11 mouse cellular contexts compared by ENCODE assay signal in the genomic region with DNA sequence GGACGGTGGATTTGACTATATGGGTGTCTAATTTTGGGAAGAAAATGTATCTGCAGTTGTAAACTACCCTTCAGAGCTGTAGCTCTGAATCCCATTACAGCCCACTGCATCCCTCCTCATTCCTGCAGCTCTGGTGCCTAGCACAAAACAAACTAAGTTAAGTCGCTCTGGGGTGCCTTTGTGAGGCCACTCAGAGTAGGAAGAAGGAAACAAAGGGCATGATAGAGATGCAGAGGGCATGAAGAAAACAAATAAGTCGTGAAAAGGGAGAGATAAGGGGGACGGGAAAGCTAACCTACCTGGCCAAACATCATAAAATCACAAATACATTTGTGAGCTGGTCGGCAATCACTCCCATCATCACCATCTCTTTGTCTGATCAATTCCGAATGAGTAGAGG. TPM values are rescaled to one million over a fixed set of nuclear protein-coding genes. Genes with fewer than 3 reads are reported as not detected.
DNase-seq lines count a peak whose midpoint lies in the region; ATAC-seq and TF ChIP-seq lines count a peak whose summit lies in the region.
"Had no signal": no experiment of that assay in that cellular context is flagged by ENCODE, and none has a peak within 500 bp of the region (broad histone marks: within the 10 kb centered on the region; RNA-seq: fewer than 3 reads in every experiment).

No protein-coding gene starts in this region.

- peaks cover 54% of the 10 kb centered on the region for H3K27me3 ChIP-seq in hindbrain, embryonic 14.5 days (ENCODE audit: control insufficient read depth, insufficient read depth, low read length)
- peaks cover 9% of the 10 kb centered on the region; the same call in 1 of the 2 replicates for H3K27me3 ChIP-seq in midbrain, postnatal 0 days (ENCODE audit: insufficient read depth, low read length)
- H3K27me3 ChIP-seq: limb, embryonic 15.5 days had no signal

- no peaks in the 10 kb centered on the region for H3K36me3 ChIP-seq in hindbrain, embryonic 14.5 days (replicated peaks; ENCODE audit: control insufficient read depth, insufficient read depth)
- H3K36me3 ChIP-seq in midbrain, postnatal 0 days (ENCODE audit: insufficient read depth, low read length) = no peaks in the 10 kb centered on the region
- H3K36me3 ChIP-seq: limb, embryonic 15.5 days had no signal

- intact Hi-C loops in gastrocnemius, adult 2 months (cut with DNase I) = loop anchor here (2.0 to 10.0 kb wide), 2 partner anchors 94 to 272 kb away; no protein-coding TSS in a partner anchor

- H3K4me2 ChIP-seq in hindbrain, embryonic 14.5 days (replicated peaks) = peak overlapping the region; percentile 76
- peak overlapping the region; percentile 72 for H3K4me2 ChIP-seq in midbrain, postnatal 0 days (ENCODE audit: low read depth, low read length, poor library complexity, severe bottlenecking)

- TF ChIP-seq CTCF in cortical plate, adult 2 months (IDR thresholded peaks at IDR 0.05; ENCODE audit: extremely low read depth, insufficient read depth, low read length) = no peak
- TF ChIP-seq CTCF in midbrain, postnatal 0 days (IDR thresholded peaks at IDR 0.05) = no peak
- no peak for TF ChIP-seq CTCF in gastrocnemius, adult 2 months (IDR thresholded peaks at IDR 0.05)

- peak overlapping the region; percentile 96 for H3K9ac ChIP-seq in hindbrain, embryonic 14.5 days
- H3K9ac ChIP-seq in midbrain, postnatal 0 days (replicated peaks; ENCODE audit: low read length, poor library complexity, severe bottlenecking) = peak overlapping the region; percentile 83

- H3K27ac ChIP-seq in cortical plate, adult 2 months (ENCODE audit: insufficient read depth, low read length) = no peak overlapping the region
- peak overlapping the region; percentile 98 for H3K27ac ChIP-seq in hindbrain, embryonic 14.5 days
- H3K27ac ChIP-seq in midbrain, postnatal 0 days (ENCODE audit: low read depth, low read length) = peak overlapping the region; percentile 96
- H3K27ac ChIP-seq in gastrocnemius, adult 2 months = no peak overlapping the region
- H3K27ac ChIP-seq: stomach, postnatal 0 days had no signal

- H3K4me3 ChIP-seq in cortical plate, adult 2 months (ENCODE audit: insufficient read depth, low read length) = peak overlapping the region; percentile 76; the same call in 1 of the 2 replicates
- H3K4me3 ChIP-seq in hindbrain, embryonic 14.5 days (replicated peaks; ENCODE audit: low read length) = peak overlapping the region; percentile 72
- peak overlapping the region; percentile 69 for H3K4me3 ChIP-seq in midbrain, postnatal 0 days (ENCODE audit: low read depth, low read length)
- H3K4me3 ChIP-seq in gastrocnemius, adult 2 months = no peak overlapping the region

- ATAC-seq in hindbrain, embryonic 14.5 days (ENCODE audit: low FRiP score) = no peak
- ATAC-seq in midbrain, postnatal 0 days (ENCODE audit: low FRiP score) = no peak
- ATAC-seq in granulocyte monocyte progenitor cell, adult 5-6 weeks (replicated peaks; ENCODE audit: poor library complexity, severe bottlenecking) = no peak
- ATAC-seq: activated CD4-positive, CD25-positive, alpha-beta regulatory T cell, adult 4 months had no signal

- no peaks in the 10 kb centered on the region for H3K9me3 ChIP-seq in hindbrain, embryonic 14.5 days (ENCODE audit: control insufficient read depth, low read length)
- no peaks in the 10 kb centered on the region for H3K9me3 ChIP-seq in midbrain, postnatal 0 days (ENCODE audit: low read length)
- H3K9me3 ChIP-seq: limb, embryonic 15.5 days had no signal

- no peak for TF ChIP-seq POLR2A in cortical plate, adult 2 months (IDR thresholded peaks at IDR 0.05; ENCODE audit: extremely low read depth, insufficient read depth, low read length)

- peak; percentile 20 to 29 for DNase-seq in cerebellum, postnatal 10 days
- no peak for DNase-seq in cerebellum, adult 11-12 months
- no peak for DNase-seq in hindbrain, embryonic 14.5 days (ENCODE audit: low spot score)
- no peak for DNase-seq in midbrain, postnatal 0 days (ENCODE audit: low spot score)
- DNase-seq in left cerebral cortex, adult 11 months (ENCODE audit: low spot score) = no peak
- DNase-seq in gastrocnemius, adult 2 months = no peak

- no peaks in the 10 kb centered on the region; the same call in 1 of the 2 replicates for H3K4me1 ChIP-seq in cortical plate, adult 2 months (ENCODE audit: control insufficient read depth, insufficient read depth, low read length)
- H3K4me1 ChIP-seq in hindbrain, embryonic 14.5 days (replicated peaks; ENCODE audit: control insufficient read depth, insufficient read depth, low read length) = 0 out of 2 replicates have a peak, but pooled peaks cover 11% of the 10 kb centered on the region
- no peaks in the 10 kb centered on the region for H3K4me1 ChIP-seq in midbrain, postnatal 0 days (ENCODE audit: insufficient read depth, low read length)

- WGBS in hindbrain, embryonic 14.5 days = 8% methylated on average over 6 of the region's 6 CpGs
- 5% methylated on average over 6 of the region's 6 CpGs for WGBS in midbrain, postnatal 0 days

RNA-seq across cellular contexts. Expression of a gene that starts 1.5 kb away (rescaled TPM):
- polyA plus RNA-seq in cortical plate, adult 2 months (2012; rRNA removed) = 77.3 and 82.2 TPM in 2 replicates
- polyA plus RNA-seq in hindbrain, embryonic 14.5 days (2014; fragmentation: Nextera tagmentation; extraction: Ambion mirVana) = 40.3 and 43.7 TPM in 2 replicates
- 77.8 and 107 TPM in 2 replicates for total RNA-seq in midbrain, postnatal 0 days (2014; rRNA removed)
- polyA plus RNA-seq in midbrain, postnatal 0 days (2015; fragmentation: Nextera tagmentation; extraction: Ambion mirVana) = 38.8 and 43.3 TPM in 2 replicates
- total RNA-seq in granulocyte monocyte progenitor cell, adult 5-6 weeks (2014; fragmentation: Nextera tagmentation) = not detected in 2 replicates
- not detected in 2 replicates for total RNA-seq in granulocyte monocyte progenitor cell, adult 5-6 weeks (2017)
- total RNA-seq in gastrocnemius, adult 2 months (2021) = 100 to 1,000 TPM; 254 to 283 TPM

Comparison
In these comparisons a context has a peak if more than half of its experiments do, and no peak if none do; other contexts are left out.
1. DNase-seq: peak in cerebellum, postnatal 10 days (2 of 2); none in cerebellum, adult 11-12 months (single experiment), hindbrain, embryonic 14.5 days (single experiment), midbrain, postnatal 0 days (single experiment), left cerebral cortex, adult 11 months (single experiment) and gastrocnemius, adult 2 months (single experiment).
2. H3K27ac ChIP-seq: peak in hindbrain, embryonic 14.5 days (single experiment) and midbrain, postnatal 0 days (single experiment); none in cortical plate, adult 2 months (single experiment) and gastrocnemius, adult 2 months (single experiment).
3. RNA of a gene that starts 1.5 kb away (total RNA-seq): 254 to 283 TPM in gastrocnemius, adult 2 months and 77.8 to 107 TPM in midbrain, postnatal 0 days; not detected in granulocyte monocyte progenitor cell, adult 5-6 weeks; every median in the first group is over 10 times any median in the second.